Mouse (Mus musculus) lung, embryonic 14.5 days (tissue): ENCODE data around the gene Irf1. TPM values are rescaled to one million over a fixed set of nuclear protein-coding genes. Genes with fewer than 3 reads are reported as not detected.

Experiments
- ATAC-seq: fragments of 200-750 bp; cut with Nextera tagmentation; 2 replicates; pipeline ENCODE4 v1.8.0; 2017; ENCODE audit warnings: mild to moderate bottlenecking, moderate TSS enrichment, moderate library complexity; ENCODE audit not compliant: insufficient read depth
- DNase-seq: peaks from one replicate; pipeline ENCODE4 v3.0.0-alpha.2; 2015
- H3K27ac ChIP-seq: fragments of 300-500 bp; sonication (generic); 2 replicates; pipeline ENCODE4 v1.5.1; 2014; ENCODE audit warnings: low read depth, mild to moderate bottlenecking, moderate library complexity
- H3K27me3 ChIP-seq: fragments of 300-500 bp; sonication (generic); 2 replicates; pipeline ENCODE4 v1.6.1; 2014; ENCODE audit warnings: low read length, control low read depth; ENCODE audit not compliant: insufficient read depth
- H3K36me3 ChIP-seq: fragments of 300-500 bp; sonication (generic); 2 replicates; pipeline ENCODE4 v1.6.1; 2014; ENCODE audit warnings: control low read depth; ENCODE audit not compliant: insufficient read depth
- H3K4me1 ChIP-seq: fragments of 300-500 bp; sonication (generic); 2 replicates; pipeline ENCODE4 v1.6.1; 2014; ENCODE audit warnings: antibody characterized with exemption, control low read depth; ENCODE audit not compliant: insufficient read depth
- H3K4me2 ChIP-seq: fragments of 300-500 bp; sonication (generic); 2 replicates; pipeline ENCODE4 v1.6.1; 2014; ENCODE audit warnings: mild to moderate bottlenecking
- H3K4me3 ChIP-seq: fragments of 300-500 bp; sonication (generic); 2 replicates; pipeline ENCODE4 v1.5.1; 2014; ENCODE audit warnings: low read depth, low read length
- H3K9ac ChIP-seq: fragments of 300-500 bp; sonication (generic); 2 replicates; pipeline ENCODE4 v1.6.1; 2014
- H3K9me3 ChIP-seq: fragments of 300-500 bp; sonication (generic); 2 replicates; pipeline ENCODE4 v1.6.1; 2016; ENCODE audit warnings: low read depth, low read length, control low read depth
- CTCF ChIP-seq: IDR thresholded peaks from 2 replicates; pipeline ENCODE4 v1.5.1; 2016; ENCODE audit warnings: antibody characterized with exemption, low read depth
- WGBS: fragments of 180-500 bp; shearing (Covaris S2); extraction: QIAGEN DNeasy Blood & Tissue Kit; methylation state at CpG from one replicate; pipeline ENCODE4 v1.1.7; 2014; 5-methylcytosine and 5-hydroxymethylcytosine counted together
- polyA plus RNA-seq: library from polyadenylated mRNA; unstranded; fragments of >200 nt; fragmentation: Nextera tagmentation; extraction: Ambion mirVana; gene quantifications from 2 replicates; pipeline ENCODE4 v1.2.1, GENCODE M21; 2014

Irf1 gene
- polyA plus RNA-seq, 1 experiment from 2014 or later = 17.3 TPM

GRCm38 (mm10) chr11:53761284-53761683 lies 8.5 kb upstream of the Irf1 start:
- no peak for ATAC-seq
- Histone ChIP-seq H3K9me3 (no peaks in the 10 kb centered on the region), H3K27me3 (no peaks in the 10 kb centered on the region), H3K4me3 (no peak overlapping the region), H3K27ac (peak overlapping the region; percentile 97), H3K4me1 (peaks cover 45% of the 10 kb centered on the region), H3K36me3 (no peaks in the 10 kb centered on the region), H3K4me2 (no peak overlapping the region), H3K9ac (no peak overlapping the region)
- WGBS = 62% methylated on average over 5 of the region's 5 CpGs
- no peak for TF ChIP-seq CTCF
- no peak for DNase-seq

GRCm38 (mm10) chr11:53761822-53762221 lies 8.0 kb upstream of the Irf1 start:
- TF ChIP-seq CTCF = no peak
- peak overlapping the region; percentile 97 for H3K27ac ChIP-seq
- H3K4me3 ChIP-seq = no peak overlapping the region
- H3K9ac ChIP-seq = 0 out of 2 replicates have a peak overlapping the region, but pooled peaks have one; percentile 4
- WGBS = 22% methylated on average over 2 of the region's 2 CpGs
- DNase-seq (peak; percentile 89), ATAC-seq (peak; percentile 52; the same call in 1 of the 2 replicates)
- H3K9me3 ChIP-seq = no peaks in the 10 kb centered on the region
- H3K27me3 ChIP-seq = no peaks in the 10 kb centered on the region
- H3K36me3 ChIP-seq = no peaks in the 10 kb centered on the region
- peaks cover 45% of the 10 kb centered on the region for H3K4me1 ChIP-seq
- 0 out of 2 replicates have a peak overlapping the region, but pooled peaks have one; percentile 12 for H3K4me2 ChIP-seq

GRCm38 (mm10) chr11:53762426-53762825 lies 7.4 kb upstream of the Irf1 start:
- Histone ChIP-seq H3K4me2 (peak overlapping the region; percentile 72), H3K27me3 (no peaks in the 10 kb centered on the region), H3K9ac (peak overlapping the region; percentile 58; the same call in 1 of the 2 replicates), H3K4me3 (peak overlapping the region; percentile 23), H3K9me3 (no peaks in the 10 kb centered on the region), H3K27ac (peak overlapping the region; percentile 97), H3K36me3 (no peaks in the 10 kb centered on the region), H3K4me1 (peaks cover 45% of the 10 kb centered on the region)
- TF ChIP-seq CTCF = no peak
- WGBS = 43% methylated on average over 2 of the region's 2 CpGs
- DNase-seq = no peak
- no peak; the same call in 1 of the 2 replicates for ATAC-seq

GRCm38 (mm10) chr11:53762827-53763495 lies 6.9 kb upstream of the Irf1 start:
- Histone ChIP-seq H3K4me3 (peak overlapping the region; percentile 23), H3K4me1 (peaks cover 45% of the 10 kb centered on the region), H3K27ac (peak overlapping the region; percentile 97), H3K27me3 (no peaks in the 10 kb centered on the region), H3K9me3 (no peaks in the 10 kb centered on the region), H3K4me2 (peak overlapping the region; percentile 72), H3K9ac (peak overlapping the region; percentile 58), H3K36me3 (no peaks in the 10 kb centered on the region)
- TF ChIP-seq CTCF = no peak
- ATAC-seq (peak; percentile 16), DNase-seq (peak; percentile 91)
- WGBS = 3% methylated on average over 23 of the region's 23 CpGs

GRCm38 (mm10) chr11:53763496-53764140 lies 6.2 kb upstream of the Irf1 start:
- H3K36me3 ChIP-seq = no peaks in the 10 kb centered on the region
- peak overlapping the region; percentile 72 for H3K4me2 ChIP-seq
- peak; percentile 60 for TF ChIP-seq CTCF
- ATAC-seq = peak; percentile 78
- peaks cover 45% of the 10 kb centered on the region for H3K4me1 ChIP-seq
- H3K27me3 ChIP-seq = no peaks in the 10 kb centered on the region
- no peaks in the 10 kb centered on the region for H3K9me3 ChIP-seq
- under 1% methylated on average over 33 of the region's 33 CpGs for WGBS
- H3K4me3 ChIP-seq = peak overlapping the region; percentile 23
- peak overlapping the region; percentile 58 for H3K9ac ChIP-seq
- peak overlapping the region; percentile 97 for H3K27ac ChIP-seq
- peak; percentile 93 for DNase-seq

- 48% methylated on average over 5 of the region's 5 CpGs for WGBS
- H3K36me3 ChIP-seq = no peaks in the 10 kb centered on the region
- H3K9me3 ChIP-seq = no peaks in the 10 kb centered on the region
- peak overlapping the region; percentile 97; the same call in 1 of the 2 replicates for H3K27ac ChIP-seq
- TF ChIP-seq CTCF = no peak
- DNase-seq (no peak), ATAC-seq (no peak)
- no peaks in the 10 kb centered on the region for H3K27me3 ChIP-seq
- no peak overlapping the region for H3K9ac ChIP-seq
- peak overlapping the region; percentile 72 for H3K4me2 ChIP-seq
- H3K4me1 ChIP-seq = peaks cover 37% of the 10 kb centered on the region
- no peak overlapping the region for H3K4me3 ChIP-seq
Observed at GRCm38 (mm10) chr11:53764581-53764980, 5.2 kb upstream of the Irf1 start.

- ATAC-seq = no peak
- H3K36me3 ChIP-seq = peaks cover 9% of the 10 kb centered on the region; the same call in 1 of the 2 replicates
- H3K4me2 ChIP-seq = no peak overlapping the region
- H3K27me3 ChIP-seq = no peaks in the 10 kb centered on the region
- no peak for TF ChIP-seq CTCF
- 66% methylated on average over 13 of the region's 13 CpGs for WGBS
- no peak overlapping the region for H3K27ac ChIP-seq
- H3K4me1 ChIP-seq = peaks cover 7% of the 10 kb centered on the region; the same call in 1 of the 2 replicates
- no peak overlapping the region for H3K4me3 ChIP-seq
- H3K9ac ChIP-seq = no peak overlapping the region
- H3K9me3 ChIP-seq = no peaks in the 10 kb centered on the region
- no peak for DNase-seq
Observed at GRCm38 (mm10) chr11:53768422-53769184, 1.2 kb upstream of the Irf1 start.
